In genomic region chr5:9703385-9704009, GRCm38 (mm10) we compare ENCODE assay signal across 15 mouse cellular contexts. TPM values are rescaled to one million over a fixed set of nuclear protein-coding genes. Genes with fewer than 3 reads are reported as not detected.
DNase-seq lines count a peak whose midpoint lies in the region; ATAC-seq lines count a peak whose summit lies in the region.
"Had no signal": no experiment of that assay in that cellular context is flagged by ENCODE, and none has a peak within 500 bp of the region (broad histone marks: within the 10 kb centered on the region; RNA-seq: fewer than 3 reads in every experiment).

No protein-coding gene starts in this region.

- H3K4me2 ChIP-seq in neural tube, embryonic 11.5 days (ENCODE audit: low read depth), result no peak overlapping the region
- H3K4me2 ChIP-seq in forebrain, embryonic 12.5 days, result no peak overlapping the region
- H3K4me2 ChIP-seq: limb, embryonic 15.5 days had no signal

- no peak overlapping the region for H3K9ac ChIP-seq in neural tube, embryonic 11.5 days (ENCODE audit: low read length)
- no peak overlapping the region for H3K9ac ChIP-seq in forebrain, embryonic 12.5 days
- H3K9ac ChIP-seq: limb, embryonic 15.5 days had no signal

- no peaks in the 10 kb centered on the region for H3K9me3 ChIP-seq in neural tube, embryonic 11.5 days (ENCODE audit: control insufficient read depth, low read length)
- no peaks in the 10 kb centered on the region for H3K9me3 ChIP-seq in forebrain, embryonic 12.5 days
- H3K9me3 ChIP-seq in embryonic facial prominence, embryonic 10.5 days, result no peaks in the 10 kb centered on the region
- H3K9me3 ChIP-seq: limb, embryonic 15.5 days had no signal

- H3K4me3 ChIP-seq in neural tube, embryonic 11.5 days (ENCODE audit: low read depth, low read length), result no peak overlapping the region
- no peak overlapping the region for H3K4me3 ChIP-seq in forebrain, embryonic 12.5 days (replicated peaks)
- H3K4me3 ChIP-seq in embryonic facial prominence, embryonic 10.5 days, result no peak overlapping the region
- H3K4me3 ChIP-seq: limb, embryonic 15.5 days had no signal

- H3K27me3 ChIP-seq in neural tube, embryonic 11.5 days (ENCODE audit: control insufficient read depth, insufficient read depth, low read length), result no peaks in the 10 kb centered on the region
- peaks cover 35% of the 10 kb centered on the region for H3K27me3 ChIP-seq in forebrain, embryonic 12.5 days
- no peaks in the 10 kb centered on the region for H3K27me3 ChIP-seq in embryonic facial prominence, embryonic 10.5 days (replicated peaks; ENCODE audit: low read depth, poor library complexity, severe bottlenecking)
- H3K27me3 ChIP-seq: limb, embryonic 15.5 days had no signal

- no peaks in the 10 kb centered on the region for H3K4me1 ChIP-seq in neural tube, embryonic 11.5 days (ENCODE audit: control insufficient read depth, insufficient read depth, low read length)
- peaks cover 10% of the 10 kb centered on the region for H3K4me1 ChIP-seq in forebrain, embryonic 12.5 days
- H3K4me1 ChIP-seq in embryonic facial prominence, embryonic 10.5 days, result no peaks in the 10 kb centered on the region
- H3K4me1 ChIP-seq: limb, embryonic 15.5 days had no signal

- ATAC-seq in neural tube, embryonic 11.5 days (ENCODE audit: insufficient read depth, low FRiP score, low TSS enrichment), result peak; percentile 81
- ATAC-seq in forebrain, embryonic 12.5 days (ENCODE audit: low FRiP score), result peak; percentile 81

- 34% methylated on average over 3 of the region's 3 CpGs for WGBS in neural tube, embryonic 11.5 days
- 6% methylated on average over 3 of the region's 3 CpGs for WGBS in forebrain, embryonic 12.5 days
- 31% methylated on average over 3 of the region's 3 CpGs for WGBS in embryonic facial prominence, embryonic 10.5 days

- H3K27ac ChIP-seq in neural tube, embryonic 11.5 days (ENCODE audit: low read depth, low read length), result no peak overlapping the region
- H3K27ac ChIP-seq in forebrain, embryonic 12.5 days, result no peak overlapping the region
- H3K27ac ChIP-seq in embryonic facial prominence, embryonic 10.5 days (replicated peaks), result no peak overlapping the region
- H3K27ac ChIP-seq: limb, embryonic 15.5 days had no signal

- peak; percentile 14 for DNase-seq in neural tube, embryonic 11.5 days (ENCODE audit: low spot score)
- no peak for DNase-seq in neural tube, embryonic 10.5 days (ENCODE audit: extremely low spot score, low spot score)
- DNase-seq in layer of hippocampus, adult 9-11 months, result peak; percentile 22
- peak; percentile 17 for DNase-seq in retina, postnatal 1 day
- no peak for DNase-seq in adrenal gland, postnatal 14 days
- no peak for DNase-seq in kidney, postnatal 36 days
- DNase-seq in embryonic facial prominence, embryonic 10.5 days (ENCODE audit: low spot score), result no peak
- DNase-seq: gastrocnemius, postnatal 10 days; heart, postnatal 36 days had no signal

- no peaks in the 10 kb centered on the region for H3K36me3 ChIP-seq in neural tube, embryonic 11.5 days (ENCODE audit: control insufficient read depth, insufficient read depth, low read length)
- H3K36me3 ChIP-seq in forebrain, embryonic 12.5 days (replicated peaks), result no peaks in the 10 kb centered on the region
- H3K36me3 ChIP-seq in embryonic facial prominence, embryonic 10.5 days (replicated peaks), result no peaks in the 10 kb centered on the region
- H3K36me3 ChIP-seq: limb, embryonic 15.5 days had no signal

RNA-seq across cellular contexts. Expression of gene Grm3, which starts 21.5 kb away (rescaled TPM):
- 1.3 and 1.6 TPM in 2 replicates for polyA plus RNA-seq in neural tube, embryonic 11.5 days (2014; fragmentation: Nextera tagmentation; extraction: Ambion mirVana)
- 1.9 and 2.5 TPM in 2 replicates for polyA plus RNA-seq in forebrain, embryonic 12.5 days (2016; fragmentation: Nextera tagmentation; extraction: Ambion mirVana)
- total RNA-seq in adrenal gland, postnatal 14 days (2021), result 0.22 and 0.23 TPM in 2 replicates
- 0.06 and 1.1 TPM in 2 replicates for polyA plus RNA-seq in embryonic facial prominence, embryonic 10.5 days (2016; fragmentation: Nextera tagmentation; extraction: Ambion mirVana)
- total RNA-seq: heart, postnatal 36 days; neutrophil, adult 5-6 weeks had no signal
- polyA plus RNA-seq: large intestine, adult 2 months; spleen, adult 2 months; thymus, postnatal 0 days had no signal

Comparison
In these comparisons a context has a peak if more than half of its experiments do, and no peak if none do; other contexts are left out.
1. DNase-seq: peak in neural tube, embryonic 11.5 days (single experiment), layer of hippocampus, adult 9-11 months (single experiment) and retina, postnatal 1 day (single experiment); none in neural tube, embryonic 10.5 days (single experiment), adrenal gland, postnatal 14 days (single experiment), kidney, postnatal 36 days (0 of 2) and embryonic facial prominence, embryonic 10.5 days (single experiment).